Comparison of ENCODE assay signal across 20 mouse cellular contexts in genomic region chr1:179923661-179924405, GRCm38 (mm10). TPM values are rescaled to one million over a fixed set of nuclear protein-coding genes. Genes with fewer than 3 reads are reported as not detected.
DNase-seq lines count a peak whose midpoint lies in the region; ATAC-seq and TF ChIP-seq lines count a peak whose summit lies in the region.
"Had no signal": no experiment of that assay in that cellular context is flagged by ENCODE, and none has a peak within 500 bp of the region (broad histone marks: within the 10 kb centered on the region; RNA-seq: fewer than 3 reads in every experiment).

No protein-coding gene starts in this region.

- no peak overlapping the region for H3K9ac ChIP-seq in liver, embryonic 11.5 days (ENCODE audit: low read depth, low read length)
- H3K9ac ChIP-seq: liver, postnatal 0 days had no signal

- H3K9me3 ChIP-seq in liver, embryonic 11.5 days (ENCODE audit: control insufficient read depth, low read length): no peaks in the 10 kb centered on the region
- H3K9me3 ChIP-seq: heart, embryonic 10.5 days had no signal

- no peaks in the 10 kb centered on the region for H3K27me3 ChIP-seq in liver, embryonic 11.5 days (replicated peaks; ENCODE audit: control insufficient read depth, insufficient read depth, low read length)
- H3K27me3 ChIP-seq: Patski had no signal

- no peak for ATAC-seq in liver, embryonic 11.5 days (replicated peaks; ENCODE audit: low FRiP score)
- ATAC-seq: forebrain, embryonic 16.5 days; hindbrain, embryonic 16.5 days; liver, postnatal 0 days; Patski had no signal

- no peak overlapping the region for H3K4me2 ChIP-seq in liver, embryonic 11.5 days

- H3K4me1 ChIP-seq in liver, embryonic 11.5 days (replicated peaks; ENCODE audit: control insufficient read depth, insufficient read depth, low read length): no peaks in the 10 kb centered on the region

- DNase-seq in gastrocnemius, adult 2 months: no peak
- DNase-seq in gastrocnemius, adult 18-20 months (ENCODE audit: low spot score): no peak
- DNase-seq in left cerebral cortex, postnatal 36 days (ENCODE audit: low spot score in 2 of 2): peak; percentile 14 to 29
- no peak for DNase-seq in left cerebral cortex, postnatal 4 days
- peak; percentile 10 to 27 for DNase-seq in right cerebral cortex, adult 2 months (ENCODE audit: low spot score in 2 of 2)
- DNase-seq in right cerebral cortex, postnatal 4 days: no peak
- no peak for DNase-seq in cerebellum, adult 9-11 months
- DNase-seq in liver, embryonic 11.5 days (ENCODE audit: low spot score): no peak
- DNase-seq: cerebellum, postnatal 14 days; gastrocnemius, postnatal 14 days; heart, postnatal 14 days; layer of hippocampus, adult 9-11 months; liver, postnatal 0 days; thymus, postnatal 14 days had no signal

- H3K36me3 ChIP-seq in liver, embryonic 11.5 days (ENCODE audit: control insufficient read depth, insufficient read depth, low read length): no peaks in the 10 kb centered on the region
- H3K36me3 ChIP-seq: heart, embryonic 10.5 days had no signal

- H3K27ac ChIP-seq in gastrocnemius, adult 2 months: peak overlapping the region; percentile 12; the same call in 1 of the 2 replicates
- H3K27ac ChIP-seq in liver, embryonic 11.5 days (ENCODE audit: low read depth, low read length): no peak overlapping the region
- H3K27ac ChIP-seq: heart, embryonic 10.5 days had no signal

- 68% methylated on average over 10 of the region's 10 CpGs for WGBS in liver, embryonic 11.5 days

- no peak overlapping the region for H3K4me3 ChIP-seq in gastrocnemius, adult 2 months
- H3K4me3 ChIP-seq in liver, embryonic 11.5 days (ENCODE audit: low read depth, low read length): no peak overlapping the region
- H3K4me3 ChIP-seq: erythroblast, embryonic 14.5 days; heart, embryonic 10.5 days; megakaryocyte, embryonic 14.5 days had no signal

- intact Hi-C loops in gastrocnemius, adult 2 months (cut with DNase I): no loop called here
- intact Hi-C loops in left cerebral cortex, postnatal 36 days (cut with DNase I): no loop called here
- intact Hi-C loops in left cerebral cortex, postnatal 4 days (cut with DNase I): no loop called here

- TF ChIP-seq CTCF in gastrocnemius, adult 2 months (IDR thresholded peaks at IDR 0.05): no peak

RNA-seq across cellular contexts. Expression of gene Cdc42bpa, which starts 36.4 kb away (rescaled TPM):
- total RNA-seq in gastrocnemius, adult 2 months (2021): 10 to 100 TPM; 25.9 to 27.8 TPM
- 10 to 100 TPM; 19.1 to 25.7 TPM for total RNA-seq in gastrocnemius, adult 18-20 months (2021)
- total RNA-seq in left cerebral cortex, postnatal 36 days (2021): 100 to 1,000 TPM; 231 to 266 TPM
- total RNA-seq in left cerebral cortex, postnatal 4 days (2021): 100 to 1,000 TPM; 185 to 187 TPM
- 11.2 and 13.1 TPM in 2 replicates for polyA plus RNA-seq in liver, embryonic 11.5 days (2014; fragmentation: Nextera tagmentation; extraction: Ambion mirVana)

Comparison
In these comparisons a context has a peak if more than half of its experiments do, and no peak if none do; other contexts are left out.
1. DNase-seq: peak in left cerebral cortex, postnatal 36 days (2 of 2) and right cerebral cortex, adult 2 months (2 of 2); none in gastrocnemius, adult 2 months (single experiment), gastrocnemius, adult 18-20 months (single experiment), left cerebral cortex, postnatal 4 days (single experiment), right cerebral cortex, postnatal 4 days (single experiment), cerebellum, adult 9-11 months (single experiment) and liver, embryonic 11.5 days (single experiment).
2. RNA of gene Cdc42bpa, which starts 36.4 kb away (total RNA-seq): 231 to 266 TPM in left cerebral cortex, postnatal 36 days and 185 to 187 TPM in left cerebral cortex, postnatal 4 days; 25.9 to 27.8 TPM in gastrocnemius, adult 2 months and 19.1 to 25.7 TPM in gastrocnemius, adult 18-20 months; every median in the first group is over 4 times any median in the second.